Mouse (Mus musculus) thymus, adult 2 months (tissue): ENCODE results near the gene Paqr5.

Experiments
- CTCF ChIP-seq: fragments of 200-500 bp; IDR thresholded peaks from 2 replicates; pipeline ENCODE4 v1.5.1; 2012; ENCODE audit warnings: mild to moderate bottlenecking, control low read depth, low read length, moderate library complexity, borderline replicate concordance; ENCODE audit not compliant: control insufficient read depth, poor library complexity, insufficient read depth; ENCODE audit errors: extremely low read depth
- POLR2A ChIP-seq: fragments of 200-500 bp; IDR thresholded peaks from 2 replicates; pipeline ENCODE4 v1.6.1; 2012; ENCODE audit warnings: mild to moderate bottlenecking, low read length, control low read depth, moderate library complexity; ENCODE audit not compliant: control insufficient read depth, poor library complexity, insufficient read depth; ENCODE audit errors: extremely low read depth

- TF ChIP-seq CTCF (no peak), POLR2A (no peak)
These were observed 46.7 kb downstream of the Paqr5 start for GRCm38 (mm10) chr9:61979983-61980382.
